19 mouse cellular contexts compared by ENCODE assay signal in genomic region chr15:30645688-30646087, GRCm38 (mm10).
DNase-seq lines count a peak whose midpoint lies in the region; ATAC-seq and TF ChIP-seq lines count a peak whose summit lies in the region.
"Had no signal": no experiment of that assay in that cellular context is flagged by ENCODE, and none has a peak within 500 bp of the region (broad histone marks: within the 10 kb centered on the region; RNA-seq: fewer than 3 reads in every experiment).

No protein-coding gene starts in this region.

- H3K4me1 ChIP-seq in hindbrain, postnatal 0 days (ENCODE audit: insufficient read depth, low read length), result peaks cover 5% of the 10 kb centered on the region; the same call in 1 of the 2 replicates
- peaks cover 16% of the 10 kb centered on the region for H3K4me1 ChIP-seq in hindbrain, embryonic 10.5 days (replicated peaks)
- peaks cover 13% of the 10 kb centered on the region for H3K4me1 ChIP-seq in neural tube, embryonic 15.5 days
- H3K4me1 ChIP-seq: heart, embryonic 10.5 days had no signal

- H3K27ac ChIP-seq in hindbrain, postnatal 0 days, result no peak overlapping the region
- no peak overlapping the region for H3K27ac ChIP-seq in hindbrain, embryonic 10.5 days
- no peak overlapping the region for H3K27ac ChIP-seq in neural tube, embryonic 15.5 days (replicated peaks)
- H3K27ac ChIP-seq: embryonic facial prominence, embryonic 12.5 days; forebrain, embryonic 15.5 days; heart, embryonic 15.5 days; hindbrain, embryonic 15.5 days had no signal

- no peaks in the 10 kb centered on the region for H3K36me3 ChIP-seq in hindbrain, postnatal 0 days (ENCODE audit: insufficient read depth, low read length)
- H3K36me3 ChIP-seq in hindbrain, embryonic 10.5 days, result 0 out of 2 replicates have a peak, but pooled peaks cover under 1% of the 10 kb centered on the region
- H3K36me3 ChIP-seq in neural tube, embryonic 15.5 days, result no peaks in the 10 kb centered on the region
- H3K36me3 ChIP-seq: embryonic facial prominence, embryonic 12.5 days; forebrain, embryonic 15.5 days; heart, embryonic 10.5 days; heart, embryonic 15.5 days; hindbrain, embryonic 15.5 days had no signal

- TF ChIP-seq CTCF in hindbrain, postnatal 0 days (IDR thresholded peaks at IDR 0.05; ENCODE audit: low read depth), result no peak

- no peak overlapping the region for H3K9ac ChIP-seq in hindbrain, postnatal 0 days (replicated peaks; ENCODE audit: low read length)
- H3K9ac ChIP-seq in neural tube, embryonic 15.5 days (replicated peaks), result no peak overlapping the region
- H3K9ac ChIP-seq: heart, embryonic 15.5 days had no signal

- 41% methylated on average over 1 of the region's 1 CpGs for WGBS in hindbrain, postnatal 0 days
- WGBS in hindbrain, embryonic 10.5 days, result 19% methylated on average over 1 of the region's 1 CpGs
- WGBS in neural tube, embryonic 15.5 days, result 48% methylated on average over 1 of the region's 1 CpGs

- no peaks in the 10 kb centered on the region for H3K9me3 ChIP-seq in hindbrain, postnatal 0 days (ENCODE audit: low read length)
- no peaks in the 10 kb centered on the region for H3K9me3 ChIP-seq in hindbrain, embryonic 10.5 days
- H3K9me3 ChIP-seq in neural tube, embryonic 15.5 days (replicated peaks), result no peaks in the 10 kb centered on the region
- H3K9me3 ChIP-seq: embryonic facial prominence, embryonic 12.5 days; forebrain, embryonic 15.5 days; heart, embryonic 10.5 days; heart, embryonic 15.5 days; hindbrain, embryonic 15.5 days had no signal

- H3K4me3 ChIP-seq in hindbrain, postnatal 0 days (ENCODE audit: low read length), result no peak overlapping the region
- H3K4me3 ChIP-seq in hindbrain, embryonic 10.5 days, result no peak overlapping the region
- H3K4me3 ChIP-seq in neural tube, embryonic 15.5 days (replicated peaks), result no peak overlapping the region

- peak overlapping the region; percentile 92; the same call in 1 of the 2 replicates for H3K4me2 ChIP-seq in hindbrain, postnatal 0 days (ENCODE audit: low read depth, low read length)
- 0 out of 2 replicates have a peak overlapping the region, but pooled peaks have one; percentile 97 for H3K4me2 ChIP-seq in neural tube, embryonic 15.5 days

- no peak for ATAC-seq in hindbrain, postnatal 0 days
- ATAC-seq in neural tube, embryonic 15.5 days (ENCODE audit: low FRiP score), result no peak

- DNase-seq in hindbrain, postnatal 0 days (ENCODE audit: low spot score), result no peak
- no peak for DNase-seq in hindbrain, embryonic 10.5 days (ENCODE audit: low spot score)
- no peak for DNase-seq in neural tube, embryonic 10.5 days (ENCODE audit: extremely low spot score, low spot score)
- peak; percentile 71 for DNase-seq in R1 (ENCODE audit: low read depth, low spot score)
- DNase-seq in layer of hippocampus, adult 9-11 months, result no peak
- no peak for DNase-seq in T-cell, adult 2 months (ENCODE audit: low spot score)
- DNase-seq: adrenal gland, adult 8-10 months; adrenal gland, postnatal 36 days; cerebellum, adult 2 months; cerebellum, postnatal 25 days; gastrocnemius, postnatal 36 days; heart, adult 18-20 months; heart, postnatal 14 days had no signal

- no peaks in the 10 kb centered on the region for H3K27me3 ChIP-seq in hindbrain, postnatal 0 days (ENCODE audit: insufficient read depth, low read length)
- peaks cover 32% of the 10 kb centered on the region for H3K27me3 ChIP-seq in hindbrain, embryonic 10.5 days (ENCODE audit: insufficient read depth, poor library complexity, severe bottlenecking)
- H3K27me3 ChIP-seq in neural tube, embryonic 15.5 days (replicated peaks), result no peaks in the 10 kb centered on the region; the same call in 1 of the 2 replicates
- H3K27me3 ChIP-seq: forebrain, embryonic 15.5 days; hindbrain, embryonic 15.5 days had no signal
